Mouse (Mus musculus): ENCODE results near the gene Il12rb1. TPM values are rescaled to one million over a fixed set of nuclear protein-coding genes. Genes with fewer than 3 reads are reported as not detected.

Gene Il12rb1
- polyA plus RNA-seq, 1 experiment from 2014 or later, result 0.19 TPM

DNA sequence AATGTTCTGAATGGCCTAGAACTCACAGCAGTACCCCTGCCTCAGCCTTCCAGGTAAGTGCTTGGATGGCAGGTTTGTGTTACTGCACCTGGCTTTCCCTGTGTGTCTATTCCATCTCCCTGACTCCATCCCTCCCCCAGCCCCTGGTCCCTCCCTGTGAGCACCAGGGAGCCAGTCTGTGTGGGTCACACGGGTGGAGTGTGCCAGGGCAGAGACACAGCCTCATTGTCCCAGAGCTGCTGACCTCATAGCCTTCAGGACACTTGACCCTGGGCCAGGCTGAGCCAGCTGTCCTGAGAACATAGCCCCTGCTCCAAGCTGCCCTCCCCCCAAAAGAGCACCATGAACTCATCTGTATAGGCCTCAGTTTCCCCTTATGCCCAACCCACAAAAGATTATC, 945 bp upstream of the Il12rb1 start:
- DNase-seq (ENCODE audit: low spot score) (no peak), ATAC-seq (ENCODE audit: low FRiP score, low TSS enrichment) (no peak)
- 61% methylated on average over 1 of the region's 1 CpGs for WGBS

DNA sequence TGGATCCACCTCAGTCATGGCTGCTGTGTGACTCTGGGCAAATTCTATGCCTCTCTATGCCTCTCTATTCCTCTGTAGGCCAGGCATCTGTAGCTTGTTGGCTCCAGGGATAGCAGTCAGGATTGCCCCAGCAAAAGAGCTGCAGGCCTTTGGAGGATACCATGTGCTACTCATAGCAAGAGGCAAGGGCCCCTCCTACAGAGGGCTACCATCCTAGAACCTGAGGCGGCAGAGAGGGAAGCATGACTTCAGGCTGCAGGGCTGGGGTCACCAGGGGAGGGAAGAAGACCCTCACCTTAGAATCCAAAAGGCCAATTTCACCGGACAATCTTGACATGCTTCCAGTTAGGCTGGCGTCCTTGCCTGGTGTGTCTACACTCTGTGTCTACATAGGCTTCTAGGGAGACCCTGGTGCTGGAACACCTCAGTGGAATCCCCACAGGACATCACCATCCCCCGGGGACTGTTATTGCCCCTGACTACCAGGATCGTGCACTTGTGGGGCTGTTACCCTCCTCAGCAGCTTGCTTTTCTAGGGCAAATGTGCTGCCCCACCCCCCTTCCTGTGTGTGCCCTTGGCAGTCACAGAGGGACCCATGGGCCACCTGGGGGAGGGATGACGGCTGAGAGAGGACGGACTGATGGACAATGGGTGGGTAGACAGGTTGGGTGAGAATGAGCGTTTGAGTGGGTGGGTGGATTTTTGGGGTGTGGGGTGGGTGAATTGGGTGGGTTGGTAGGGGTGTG, 879 bp downstream of the Il12rb1 start:
- WGBS, result 79% methylated on average over 8 of the region's 8 CpGs

More for the DNA sequence above, 945 bp upstream of the Il12rb1 start:
- H3K36me3 ChIP-seq (ENCODE audit: control insufficient read depth, insufficient read depth, low read length), result no peaks in the 10 kb centered on the region
- H3K4me2 ChIP-seq (replicated peaks; ENCODE audit: low read depth), result no peak overlapping the region
- no peak for TF ChIP-seq EP300 (optimal IDR thresholded peaks at IDR 0.05)
- TF ChIP-seq CTCF (IDR thresholded peaks at IDR 0.05; ENCODE audit: low read depth), result no peak
- no peak overlapping the region for H3K4me3 ChIP-seq (ENCODE audit: low read depth, low read length)
- no peak overlapping the region for H3K27ac ChIP-seq (replicated peaks)
- no peak overlapping the region for H3K9ac ChIP-seq (ENCODE audit: low read length)
- peaks cover 2% of the 10 kb centered on the region; the same call in 1 of the 2 replicates for H3K4me1 ChIP-seq (replicated peaks; ENCODE audit: control insufficient read depth, insufficient read depth)
- no peaks in the 10 kb centered on the region for H3K9me3 ChIP-seq (ENCODE audit: control insufficient read depth, low read length)
- peaks cover 2% of the 10 kb centered on the region; the same call in 1 of the 2 replicates for H3K27me3 ChIP-seq (ENCODE audit: control insufficient read depth, insufficient read depth, low read length)

DNA sequence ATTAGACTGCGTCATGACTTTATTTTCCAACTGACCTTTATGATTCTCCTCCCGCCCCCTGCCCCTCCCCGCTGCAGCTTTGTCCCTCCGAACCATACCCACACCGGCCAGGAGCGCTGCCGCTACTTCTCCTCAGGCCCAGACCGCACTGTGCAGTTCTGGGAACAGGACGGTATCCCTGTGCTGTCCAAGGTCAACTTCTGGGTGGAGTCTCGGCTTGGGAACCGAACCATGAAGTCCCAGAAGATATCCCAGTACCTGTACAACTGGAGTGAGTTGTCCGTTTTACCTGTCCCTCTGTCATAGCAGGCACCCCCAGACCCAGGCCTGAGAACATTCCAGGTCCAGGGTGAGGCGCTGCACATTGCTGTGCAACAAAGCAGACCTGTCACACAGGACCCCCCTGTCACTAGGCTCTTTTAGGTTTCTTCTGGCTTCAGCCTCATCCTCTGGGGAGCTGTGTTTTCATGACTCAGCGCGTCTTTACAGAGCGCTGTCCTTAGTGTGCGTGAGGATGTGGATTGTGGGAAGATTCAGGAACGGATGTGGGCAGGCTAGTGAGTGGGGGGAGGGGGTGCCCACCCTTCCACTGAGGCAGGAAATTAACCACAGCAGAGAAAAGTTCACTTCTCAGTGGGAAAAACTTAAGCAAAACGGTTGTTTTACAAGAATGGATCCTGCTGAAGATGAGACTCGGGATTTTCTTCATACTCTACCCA, 2.9 kb downstream of the Il12rb1 start:
- Histone ChIP-seq H3K27ac (replicated peaks) (no peak overlapping the region), H3K36me3 (ENCODE audit: control insufficient read depth, insufficient read depth, low read length) (no peaks in the 10 kb centered on the region), H3K4me1 (replicated peaks; ENCODE audit: control insufficient read depth, insufficient read depth) (no peaks in the 10 kb centered on the region), H3K4me3 (ENCODE audit: low read depth, low read length) (no peak overlapping the region), H3K27me3 (ENCODE audit: control insufficient read depth, insufficient read depth, low read length) (no peaks in the 10 kb centered on the region), H3K9me3 (ENCODE audit: control insufficient read depth, low read length) (no peaks in the 10 kb centered on the region), H3K4me2 (replicated peaks; ENCODE audit: low read depth) (no peak overlapping the region), H3K9ac (ENCODE audit: low read length) (no peak overlapping the region)
- DNase-seq (ENCODE audit: low spot score), result no peak
- TF ChIP-seq EP300 (optimal IDR thresholded peaks at IDR 0.05), result no peak
- TF ChIP-seq CTCF (IDR thresholded peaks at IDR 0.05; ENCODE audit: low read depth), result no peak
- no peak for ATAC-seq (ENCODE audit: low FRiP score, low TSS enrichment)
- 73% methylated on average over 20 of the region's 20 CpGs for WGBS

More for the DNA sequence above, 879 bp downstream of the Il12rb1 start:
- Histone ChIP-seq H3K36me3 (ENCODE audit: control insufficient read depth, insufficient read depth, low read length) (no peaks in the 10 kb centered on the region), H3K9ac (ENCODE audit: low read length) (no peak overlapping the region), H3K4me2 (replicated peaks; ENCODE audit: low read depth) (no peak overlapping the region), H3K9me3 (ENCODE audit: control insufficient read depth, low read length) (no peaks in the 10 kb centered on the region), H3K4me3 (ENCODE audit: low read depth, low read length) (no peak overlapping the region), H3K27me3 (ENCODE audit: control insufficient read depth, insufficient read depth, low read length) (no peaks in the 10 kb centered on the region), H3K27ac (replicated peaks) (no peak overlapping the region), H3K4me1 (replicated peaks; ENCODE audit: control insufficient read depth, insufficient read depth) (no peaks in the 10 kb centered on the region; the same call in 1 of the 2 replicates)
- ATAC-seq (ENCODE audit: low FRiP score, low TSS enrichment), result no peak
- no peak for TF ChIP-seq EP300 (optimal IDR thresholded peaks at IDR 0.05)
- no peak for TF ChIP-seq CTCF (IDR thresholded peaks at IDR 0.05; ENCODE audit: low read depth)
- no peak for DNase-seq (ENCODE audit: low spot score)

DNA sequence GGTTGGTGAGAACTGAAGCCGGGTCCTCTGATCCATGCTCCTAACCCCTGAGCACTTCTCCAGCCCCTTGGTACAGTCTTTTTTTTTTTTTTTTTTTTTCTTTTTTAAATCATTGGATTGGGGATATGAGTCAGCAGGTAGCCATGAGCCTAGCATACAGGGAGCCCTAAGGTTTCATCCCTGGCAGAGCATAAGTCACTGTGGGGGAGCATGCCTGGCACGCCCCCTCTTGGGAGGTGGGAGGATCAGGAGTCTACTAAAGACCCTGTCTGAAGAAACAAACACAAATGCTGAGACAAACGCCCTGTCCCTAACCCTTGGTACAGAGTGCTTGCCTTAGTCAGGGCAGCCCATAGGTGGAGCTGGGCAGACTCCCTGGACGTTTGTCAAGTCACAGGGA, 3.8 kb downstream of the Il12rb1 start:
- WGBS, result 39% methylated on average over 4 of the region's 4 CpGs
- Histone ChIP-seq H3K27me3 (ENCODE audit: control insufficient read depth, insufficient read depth, low read length) (no peaks in the 10 kb centered on the region), H3K4me3 (ENCODE audit: low read depth, low read length) (no peak overlapping the region), H3K4me1 (replicated peaks; ENCODE audit: control insufficient read depth, insufficient read depth) (no peaks in the 10 kb centered on the region), H3K4me2 (replicated peaks; ENCODE audit: low read depth) (no peak overlapping the region), H3K9ac (ENCODE audit: low read length) (no peak overlapping the region), H3K27ac (replicated peaks) (no peak overlapping the region), H3K36me3 (ENCODE audit: control insufficient read depth, insufficient read depth, low read length) (no peaks in the 10 kb centered on the region), H3K9me3 (ENCODE audit: control insufficient read depth, low read length) (no peaks in the 10 kb centered on the region)
- ATAC-seq (ENCODE audit: low FRiP score, low TSS enrichment) (no peak), DNase-seq (ENCODE audit: low spot score) (no peak)
- TF ChIP-seq CTCF (IDR thresholded peaks at IDR 0.05; ENCODE audit: low read depth) (no peak), EP300 (optimal IDR thresholded peaks at IDR 0.05) (no peak)

DNA sequence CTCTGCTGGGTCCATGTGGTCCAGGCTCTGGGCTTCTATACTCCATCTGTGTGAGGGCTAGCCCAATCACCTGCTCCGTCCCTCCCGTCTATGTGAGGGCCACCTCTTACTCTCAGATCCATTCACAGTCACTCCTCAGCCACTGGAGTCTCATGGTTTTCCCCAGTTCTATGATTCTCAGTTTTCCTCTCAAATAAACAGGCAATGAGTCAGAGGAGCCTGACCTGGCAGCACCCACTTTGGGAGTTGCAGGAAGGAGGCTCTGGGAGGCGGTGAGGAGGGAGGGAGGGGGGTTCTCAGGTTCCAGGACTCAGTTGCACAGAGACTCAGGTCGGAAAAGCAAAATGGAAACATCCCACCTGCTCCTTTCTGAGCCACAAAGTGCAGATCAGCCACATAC, 4.6 kb downstream of the Il12rb1 start:
- no peaks in the 10 kb centered on the region for H3K9me3 ChIP-seq (ENCODE audit: control insufficient read depth, low read length)
- H3K27me3 ChIP-seq (ENCODE audit: control insufficient read depth, insufficient read depth, low read length), result no peaks in the 10 kb centered on the region
- no peak overlapping the region for H3K4me2 ChIP-seq (replicated peaks; ENCODE audit: low read depth)
- no peak overlapping the region for H3K9ac ChIP-seq (ENCODE audit: low read length)
- no peak overlapping the region for H3K27ac ChIP-seq (replicated peaks)
- H3K4me1 ChIP-seq (replicated peaks; ENCODE audit: control insufficient read depth, insufficient read depth), result no peaks in the 10 kb centered on the region
- WGBS, result 36% methylated on average over 4 of the region's 4 CpGs
- TF ChIP-seq EP300 (optimal IDR thresholded peaks at IDR 0.05), result no peak
- ATAC-seq (ENCODE audit: low FRiP score, low TSS enrichment) (no peak), DNase-seq (ENCODE audit: low spot score) (no peak)
- no peak overlapping the region for H3K4me3 ChIP-seq (ENCODE audit: low read depth, low read length)
- H3K36me3 ChIP-seq (ENCODE audit: control insufficient read depth, insufficient read depth, low read length), result no peaks in the 10 kb centered on the region

DNA sequence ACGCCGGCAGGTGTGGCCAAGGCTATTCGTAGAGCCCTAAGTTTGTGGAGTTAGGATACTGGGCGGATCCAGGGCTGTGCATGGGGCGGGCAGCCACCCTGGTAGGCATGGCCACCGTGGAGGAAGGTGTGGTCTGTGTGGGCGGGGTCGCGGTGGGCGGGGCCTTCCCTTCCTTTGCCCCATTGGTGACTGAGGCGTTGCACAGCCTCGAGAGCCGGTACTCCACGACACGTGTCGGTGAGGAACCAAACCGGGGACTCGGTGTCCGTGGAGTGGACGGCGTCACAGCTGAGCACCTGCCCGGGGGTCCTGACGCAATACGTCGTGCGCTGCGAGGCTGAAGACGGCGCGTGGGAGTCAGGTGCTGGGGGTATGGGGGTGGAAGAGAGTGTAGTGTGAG, 8.4 kb downstream of the Il12rb1 start:
- no peak overlapping the region for H3K4me3 ChIP-seq (ENCODE audit: low read depth, low read length)
- no peak overlapping the region for H3K9ac ChIP-seq (ENCODE audit: low read length)
- no peaks in the 10 kb centered on the region for H3K27me3 ChIP-seq (ENCODE audit: control insufficient read depth, insufficient read depth, low read length)
- H3K27ac ChIP-seq (replicated peaks), result no peak overlapping the region
- no peak for TF ChIP-seq CTCF (IDR thresholded peaks at IDR 0.05; ENCODE audit: low read depth)
- no peak for TF ChIP-seq EP300 (optimal IDR thresholded peaks at IDR 0.05)
- peak; percentile 76 for ATAC-seq (ENCODE audit: low FRiP score, low TSS enrichment)
- no peaks in the 10 kb centered on the region for H3K9me3 ChIP-seq (ENCODE audit: control insufficient read depth, low read length)
- no peaks in the 10 kb centered on the region for H3K4me1 ChIP-seq (replicated peaks; ENCODE audit: control insufficient read depth, insufficient read depth)
- 8% methylated on average over 30 of the region's 30 CpGs for WGBS
- no peak overlapping the region for H3K4me2 ChIP-seq (replicated peaks; ENCODE audit: low read depth)
- H3K36me3 ChIP-seq (ENCODE audit: control insufficient read depth, insufficient read depth, low read length), result no peaks in the 10 kb centered on the region
- DNase-seq (ENCODE audit: low spot score), result peak; percentile 83
